Mouse (Mus musculus) kidney, embryonic 15.5 days (tissue): Measurements from ENCODE around the gene Osbp2. TPM values are rescaled to one million over a fixed set of nuclear protein-coding genes. Genes with fewer than 3 reads are reported as not detected.
A peak's percentile ranks its signal among the peaks of the same experiment; 100 is the strongest.

ENCODE experiments used
- ATAC-seq: fragments of 200-750 bp; cut with Nextera tagmentation; replicated peaks from 2 replicates; pipeline ENCODE4 v1.8.0; 2017; ENCODE audit warnings: moderate TSS enrichment; ENCODE audit not compliant: low FRiP score
- H3K27ac ChIP-seq: fragments of 300-500 bp; sonication (generic); 2 replicates; pipeline ENCODE4 v1.5.1; 2015; ENCODE audit warnings: mild to moderate bottlenecking, inconsistent platforms
- H3K27me3 ChIP-seq: fragments of 300-500 bp; sonication (generic); 2 replicates; pipeline ENCODE4 v1.6.1; 2015; ENCODE audit warnings: inconsistent platforms
- H3K36me3 ChIP-seq: fragments of 300-500 bp; sonication (generic); 2 replicates; pipeline ENCODE4 v1.6.1; 2015; ENCODE audit warnings: inconsistent platforms
- H3K4me1 ChIP-seq: fragments of 300-500 bp; sonication (generic); 2 replicates; pipeline ENCODE4 v1.6.1; 2015; ENCODE audit warnings: inconsistent platforms
- H3K4me2 ChIP-seq: fragments of 300-500 bp; sonication (generic); 2 replicates; pipeline ENCODE4 v1.6.1; 2015; ENCODE audit warnings: moderate library complexity, mild to moderate bottlenecking, inconsistent platforms
- H3K4me3 ChIP-seq: fragments of 300-500 bp; sonication (generic); replicated peaks from 2 replicates; pipeline ENCODE4 v1.5.1; 2015; ENCODE audit warnings: mild to moderate bottlenecking, inconsistent platforms
- H3K9ac ChIP-seq: fragments of 300-500 bp; sonication (generic); 2 replicates; pipeline ENCODE4 v1.6.1; 2015; ENCODE audit warnings: mild to moderate bottlenecking, inconsistent platforms
- H3K9me3 ChIP-seq: fragments of 300-500 bp; sonication (generic); replicated peaks from 2 replicates; pipeline ENCODE4 v1.6.1; 2016; ENCODE audit warnings: inconsistent platforms
- WGBS: fragments of 180-500 bp; shearing (Covaris S2); methylation state at CpG from one replicate; pipeline ENCODE4 v1.1.7; 2015; ENCODE audit warnings: mixed read lengths; 5-methylcytosine and 5-hydroxymethylcytosine counted together
- polyA plus RNA-seq: library from polyadenylated mRNA; unstranded; fragments of >200 nt; fragmentation: Nextera tagmentation; extraction: Ambion mirVana; gene quantifications from 2 replicates; pipeline ENCODE4 v1.2.1, GENCODE M21; 2015

The Osbp2 gene
- polyA plus RNA-seq, 1 experiment from 2014 or later, result 0.91 TPM

DNA sequence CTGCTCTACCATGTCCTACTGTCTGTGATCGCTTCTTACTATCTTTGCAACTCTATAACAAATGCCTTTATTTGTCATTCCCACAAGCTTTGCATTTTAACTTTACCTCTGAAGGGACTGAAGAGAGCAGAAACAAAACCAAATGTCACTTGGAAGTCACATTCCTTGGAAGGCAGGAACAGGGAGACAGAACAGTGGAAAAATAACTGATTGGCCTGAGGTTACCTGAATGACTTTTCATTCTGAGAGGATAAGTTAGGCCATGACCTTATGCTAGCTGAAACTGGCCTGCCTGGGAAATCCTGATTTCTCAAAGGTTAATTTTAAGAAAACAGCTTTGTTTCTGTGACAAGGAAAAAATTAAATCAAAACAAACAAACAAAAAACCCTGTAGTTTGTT is 32.2 kb upstream of the Osbp2 start:
- no peak for ATAC-seq
- H3K4me3 ChIP-seq, result no peak overlapping the region
- H3K4me2 ChIP-seq, result no peak overlapping the region
- H3K27ac ChIP-seq, result 0 out of 2 replicates have a peak overlapping the region, but pooled peaks have one; percentile 2
- H3K36me3 ChIP-seq, result peaks cover 25% of the 10 kb centered on the region
- no peaks in the 10 kb centered on the region for H3K9me3 ChIP-seq
- H3K27me3 ChIP-seq, result no peaks in the 10 kb centered on the region
- H3K9ac ChIP-seq, result no peak overlapping the region
- H3K4me1 ChIP-seq, result peaks cover 12% of the 10 kb centered on the region
- 100% methylated on average over 1 of the region's 1 CpGs for WGBS

DNA sequence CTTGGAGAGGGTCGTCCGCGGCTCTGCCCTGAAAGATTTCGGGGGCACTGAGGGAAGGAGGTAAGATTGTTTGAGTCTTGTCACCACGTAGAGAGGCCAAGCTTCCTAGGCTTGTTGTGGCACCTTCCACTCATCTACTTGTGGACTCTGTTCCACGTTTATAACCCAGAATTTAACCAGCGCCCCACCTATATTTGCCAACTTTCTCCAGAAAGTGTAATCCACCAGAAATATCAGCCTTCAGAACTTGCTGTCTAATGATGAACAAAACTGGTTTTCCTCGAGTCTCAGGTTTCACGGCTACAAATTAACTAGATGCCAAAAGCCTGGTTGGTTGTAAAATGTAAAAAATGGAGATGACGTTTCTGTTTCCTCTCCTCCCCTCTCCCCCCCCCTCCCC is 31.8 kb upstream of the Osbp2 start:
- Histone ChIP-seq H3K27ac (peak overlapping the region; percentile 95), H3K4me3 (peak overlapping the region; percentile 59), H3K9me3 (no peaks in the 10 kb centered on the region), H3K4me1 (peaks cover 12% of the 10 kb centered on the region), H3K36me3 (peaks cover 25% of the 10 kb centered on the region), H3K27me3 (no peaks in the 10 kb centered on the region), H3K4me2 (peak overlapping the region; percentile 92), H3K9ac (peak overlapping the region; percentile 64)
- WGBS, result 4% methylated on average over 9 of the region's 10 CpGs
- no peak; the same call in 1 of the 2 replicates for ATAC-seq

DNA sequence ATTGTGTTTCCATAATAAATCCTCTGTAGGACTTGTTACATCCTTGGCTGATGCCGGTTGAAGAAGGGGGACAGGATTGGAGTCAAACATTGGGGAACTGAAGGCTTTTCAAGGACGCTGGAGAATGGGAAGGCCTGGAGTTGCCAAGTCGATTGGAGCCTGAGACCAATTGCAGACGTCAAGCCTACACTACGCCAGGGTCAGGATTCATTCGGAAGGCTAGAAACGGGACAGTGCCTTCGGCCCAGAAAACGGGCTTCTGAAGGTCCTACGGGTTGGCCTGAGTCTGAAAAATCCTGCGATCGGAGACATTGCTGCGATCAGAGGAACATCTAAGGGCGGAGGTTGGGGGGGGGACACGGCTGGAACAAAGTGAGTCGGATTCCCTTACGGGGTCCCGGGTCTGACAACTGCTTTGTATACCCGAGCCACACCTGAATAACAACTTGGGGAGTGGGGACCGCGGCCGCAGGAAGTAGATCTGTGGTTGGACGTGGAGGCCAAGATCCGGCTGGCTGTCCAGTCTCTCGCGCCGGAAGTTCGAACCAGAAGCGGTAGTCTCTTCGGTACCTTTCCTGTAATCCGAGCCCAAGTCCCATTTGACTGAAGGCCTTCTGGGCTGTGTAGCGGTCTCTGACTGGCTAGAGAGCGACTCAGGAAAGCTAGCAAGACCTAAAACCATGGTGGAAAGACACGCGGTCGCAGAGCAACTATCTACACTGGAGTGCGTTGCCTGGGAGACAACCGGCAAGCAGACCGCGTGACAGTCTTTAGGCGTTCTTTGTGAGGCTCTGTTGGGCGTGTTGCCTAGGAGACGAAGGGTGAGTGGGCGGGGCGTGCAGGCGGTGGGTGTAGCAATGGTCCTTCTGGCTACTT is 30.9 kb upstream of the Osbp2 start, which contains the start of the genes 4921536K21Rik and Dusp18:
Gene 4921536K21Rik (minus strand): TSS at position 693 of the 876 bp plus-strand sequence.
Gene Dusp18 (plus strand): TSS at position 835 of the 876 bp plus-strand sequence.
- peak within 1 kb of the TSS; percentile 92 for H3K4me2 ChIP-seq
- H3K27ac ChIP-seq, result peak within 1 kb of the TSS; percentile 95
- 3% methylated on average over 46 of the region's 46 CpGs for WGBS
- peak within 1 kb of the TSS; percentile 64 for H3K9ac ChIP-seq
- peaks cover 25% of the 10 kb centered on the region for H3K36me3 ChIP-seq
- no peaks in the 10 kb centered on the region for H3K9me3 ChIP-seq
- peak within 1 kb of the TSS; percentile 59 for H3K4me3 ChIP-seq
- H3K27me3 ChIP-seq, result no peaks in the 10 kb centered on the region
- peak; percentile 97 for ATAC-seq
- peaks cover 9% of the 10 kb centered on the region for H3K4me1 ChIP-seq

DNA sequence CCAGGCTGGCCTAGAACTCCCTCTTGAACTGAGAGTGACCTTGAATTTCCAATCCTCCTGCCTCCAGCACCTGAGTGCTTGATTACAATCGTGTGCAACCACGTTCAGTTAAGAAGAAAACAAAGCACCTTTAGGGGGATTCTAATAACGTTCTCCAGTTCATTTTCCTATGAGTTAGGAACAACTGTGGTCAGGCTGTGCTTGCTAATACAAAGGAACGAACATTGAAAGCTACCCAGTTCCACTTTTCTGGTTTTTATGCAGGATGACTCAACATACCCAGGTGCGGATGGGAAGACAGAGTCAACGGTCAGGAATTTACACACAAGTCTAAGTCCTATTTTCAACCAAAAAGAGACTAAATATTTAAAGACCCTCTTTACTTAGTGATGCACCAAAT is 30.3 kb upstream of the Osbp2 start:
- Histone ChIP-seq H3K9me3 (no peaks in the 10 kb centered on the region), H3K4me2 (peak overlapping the region; percentile 92; the same call in 1 of the 2 replicates), H3K27me3 (no peaks in the 10 kb centered on the region), H3K27ac (no peak overlapping the region), H3K9ac (no peak overlapping the region), H3K4me1 (peaks cover 9% of the 10 kb centered on the region), H3K36me3 (peaks cover 22% of the 10 kb centered on the region), H3K4me3 (no peak overlapping the region)
- no peak for ATAC-seq
- WGBS, result 83% methylated on average over 6 of the region's 6 CpGs

DNA sequence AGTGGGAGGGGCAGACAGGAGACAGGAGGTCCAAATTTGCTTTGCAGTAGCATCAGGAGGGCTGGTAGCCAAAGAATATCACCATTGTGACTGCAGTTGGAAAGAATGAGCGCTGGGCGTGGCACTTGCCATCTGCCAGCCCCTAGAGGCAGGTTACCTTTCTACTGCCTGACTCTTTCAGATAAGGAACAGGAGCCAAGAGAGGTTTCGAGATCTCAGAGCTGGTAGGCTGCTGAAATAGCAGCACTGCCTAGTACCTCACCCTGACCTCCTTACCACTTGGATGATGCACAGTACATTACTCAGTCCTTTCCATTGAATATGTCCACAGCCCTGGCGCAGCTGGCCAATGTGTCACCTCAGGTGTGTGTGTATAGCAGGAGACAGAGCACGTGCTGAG is 23.6 kb upstream of the Osbp2 start:
- H3K4me1 ChIP-seq, result peaks cover 6% of the 10 kb centered on the region
- no peak overlapping the region for H3K4me3 ChIP-seq
- no peaks in the 10 kb centered on the region for H3K36me3 ChIP-seq
- no peak overlapping the region for H3K4me2 ChIP-seq
- ATAC-seq, result no peak
- H3K27ac ChIP-seq, result no peak overlapping the region
- H3K9me3 ChIP-seq, result no peaks in the 10 kb centered on the region
- 78% methylated on average over 5 of the region's 5 CpGs for WGBS
- H3K9ac ChIP-seq, result no peak overlapping the region
- H3K27me3 ChIP-seq, result no peaks in the 10 kb centered on the region

DNA sequence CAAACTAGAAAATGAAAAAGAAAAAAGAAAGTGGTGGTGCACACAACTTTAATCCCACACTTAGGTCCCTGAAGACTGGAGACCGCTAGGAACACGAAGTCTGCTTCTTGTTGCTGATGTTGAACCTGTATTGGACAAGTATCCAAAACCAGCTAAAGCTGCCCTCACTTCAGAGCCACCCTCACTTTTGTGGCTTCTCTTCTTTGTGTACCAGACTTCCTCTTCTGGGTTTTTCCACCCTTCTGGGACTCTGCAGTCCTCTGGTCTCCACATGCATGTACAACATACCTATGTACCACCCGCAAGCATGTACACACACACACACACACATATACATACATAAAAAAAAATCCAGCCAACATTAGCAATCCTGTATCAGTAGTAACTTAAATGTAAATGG is 20.0 kb upstream of the Osbp2 start:
- H3K27ac ChIP-seq, result no peak overlapping the region
- H3K4me3 ChIP-seq, result no peak overlapping the region
- H3K9me3 ChIP-seq, result no peaks in the 10 kb centered on the region
- H3K36me3 ChIP-seq, result no peaks in the 10 kb centered on the region
- no peak overlapping the region for H3K9ac ChIP-seq
- ATAC-seq, result no peak
- H3K4me1 ChIP-seq, result peaks cover 6% of the 10 kb centered on the region
- no peak overlapping the region for H3K4me2 ChIP-seq
- H3K27me3 ChIP-seq, result no peaks in the 10 kb centered on the region
- 85% methylated on average over 3 of the region's 3 CpGs for WGBS

DNA sequence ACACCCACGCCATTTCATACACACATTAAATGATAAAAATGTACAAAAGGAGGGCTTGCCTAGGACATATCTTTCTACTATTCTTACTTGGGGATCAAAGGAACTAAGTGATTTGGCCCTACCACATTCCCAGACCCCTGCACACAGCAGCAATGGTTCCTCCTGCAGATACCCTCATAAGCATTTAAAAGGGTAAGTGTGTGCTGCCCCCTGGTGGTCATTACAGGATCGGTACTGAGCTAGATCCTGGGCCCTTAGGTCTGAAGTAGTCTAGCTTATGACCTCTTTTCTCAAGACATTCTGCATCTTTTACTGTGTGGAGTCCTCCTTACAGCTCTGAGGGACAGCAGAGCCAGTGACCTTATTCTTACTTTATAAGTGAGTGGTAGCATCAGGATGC is 16.1 kb upstream of the Osbp2 start:
- Histone ChIP-seq H3K36me3 (no peaks in the 10 kb centered on the region), H3K27me3 (no peaks in the 10 kb centered on the region), H3K4me2 (no peak overlapping the region), H3K27ac (no peak overlapping the region), H3K4me1 (peaks cover 1% of the 10 kb centered on the region), H3K4me3 (no peak overlapping the region), H3K9ac (no peak overlapping the region), H3K9me3 (no peaks in the 10 kb centered on the region)
- WGBS, result 48% methylated on average over 2 of the region's 2 CpGs
- ATAC-seq, result no peak

DNA sequence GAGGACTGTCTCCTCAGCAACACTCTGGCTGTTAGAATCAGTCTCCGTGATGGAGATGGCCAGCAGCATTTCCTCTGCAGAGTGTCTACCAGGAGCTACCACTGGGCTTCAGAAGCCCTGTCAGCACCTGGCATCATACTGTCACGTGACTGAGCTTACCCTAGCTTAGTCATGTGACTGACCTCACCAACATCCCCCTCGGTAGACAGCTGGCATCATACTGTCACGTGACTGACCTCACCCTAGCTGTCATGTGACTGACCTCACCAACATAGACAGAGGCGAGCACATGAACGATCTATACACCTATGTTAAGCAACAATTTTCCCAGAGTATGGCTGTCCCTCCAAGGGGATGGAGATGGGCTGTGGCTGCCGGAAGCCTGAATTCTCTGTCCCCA is 15.0 kb upstream of the Osbp2 start:
- no peak for ATAC-seq
- Histone ChIP-seq H3K27ac (no peak overlapping the region), H3K36me3 (no peaks in the 10 kb centered on the region), H3K9me3 (no peaks in the 10 kb centered on the region), H3K4me3 (no peak overlapping the region), H3K4me1 (no peaks in the 10 kb centered on the region), H3K27me3 (no peaks in the 10 kb centered on the region), H3K9ac (no peak overlapping the region), H3K4me2 (no peak overlapping the region)
- whole genome bisulfite sequencing, result 78% methylated on average over 7 of the region's 7 CpGs

DNA sequence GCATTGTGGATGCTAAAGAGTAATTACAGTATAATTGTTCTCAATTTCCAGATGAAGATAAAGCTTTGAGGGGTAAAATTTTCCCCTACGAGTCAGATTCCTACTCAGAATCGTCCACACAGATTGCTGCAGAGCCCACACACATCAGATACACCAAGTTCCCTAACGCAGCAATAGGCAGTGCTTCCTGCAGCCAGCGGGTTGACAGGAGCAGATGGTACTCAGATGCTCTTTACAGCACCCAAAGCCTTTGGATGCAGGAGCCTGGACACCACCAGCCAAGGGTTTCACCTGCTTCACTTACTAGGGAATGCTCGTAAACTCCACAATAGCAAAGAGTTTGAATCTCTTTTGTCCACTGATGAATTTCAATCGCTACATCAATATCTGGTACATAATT is 12.7 kb upstream of the Osbp2 start:
- H3K27me3 ChIP-seq, result no peaks in the 10 kb centered on the region
- ATAC-seq, result no peak
- no peak overlapping the region for H3K9ac ChIP-seq
- H3K4me2 ChIP-seq, result no peak overlapping the region
- H3K4me3 ChIP-seq, result no peak overlapping the region
- H3K9me3 ChIP-seq, result no peaks in the 10 kb centered on the region
- 81% methylated on average over 6 of the region's 6 CpGs for WGBS
- no peaks in the 10 kb centered on the region for H3K36me3 ChIP-seq
- no peaks in the 10 kb centered on the region for H3K4me1 ChIP-seq
- H3K27ac ChIP-seq, result no peak overlapping the region

DNA sequence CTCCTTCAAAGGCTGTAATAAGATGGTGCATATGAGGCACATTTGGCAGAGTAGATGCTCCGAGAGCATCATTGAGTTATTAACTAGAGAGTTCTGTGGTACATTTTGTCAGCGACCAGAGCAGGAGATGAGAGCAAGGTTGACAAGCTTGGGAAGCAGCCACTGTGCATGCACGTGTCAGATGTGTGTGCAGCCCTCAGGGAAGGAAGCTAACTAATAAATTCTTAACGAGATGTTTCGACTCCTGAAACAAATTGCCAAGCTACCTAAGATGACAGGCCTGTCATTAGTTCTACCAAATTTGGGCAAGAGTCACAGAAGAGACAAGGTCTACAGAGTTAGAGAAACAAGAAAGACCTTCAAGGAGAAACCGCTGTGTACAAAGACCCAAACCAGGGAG is 640 bp upstream of the Osbp2 start:
- 32% methylated on average over 6 of the region's 6 CpGs for WGBS
- H3K9ac ChIP-seq, result 0 out of 2 replicates have a peak overlapping the region, but pooled peaks have one; percentile 26
- 0 out of 2 replicates have a peak, but pooled peaks have one; percentile 15 for ATAC-seq

DNA sequence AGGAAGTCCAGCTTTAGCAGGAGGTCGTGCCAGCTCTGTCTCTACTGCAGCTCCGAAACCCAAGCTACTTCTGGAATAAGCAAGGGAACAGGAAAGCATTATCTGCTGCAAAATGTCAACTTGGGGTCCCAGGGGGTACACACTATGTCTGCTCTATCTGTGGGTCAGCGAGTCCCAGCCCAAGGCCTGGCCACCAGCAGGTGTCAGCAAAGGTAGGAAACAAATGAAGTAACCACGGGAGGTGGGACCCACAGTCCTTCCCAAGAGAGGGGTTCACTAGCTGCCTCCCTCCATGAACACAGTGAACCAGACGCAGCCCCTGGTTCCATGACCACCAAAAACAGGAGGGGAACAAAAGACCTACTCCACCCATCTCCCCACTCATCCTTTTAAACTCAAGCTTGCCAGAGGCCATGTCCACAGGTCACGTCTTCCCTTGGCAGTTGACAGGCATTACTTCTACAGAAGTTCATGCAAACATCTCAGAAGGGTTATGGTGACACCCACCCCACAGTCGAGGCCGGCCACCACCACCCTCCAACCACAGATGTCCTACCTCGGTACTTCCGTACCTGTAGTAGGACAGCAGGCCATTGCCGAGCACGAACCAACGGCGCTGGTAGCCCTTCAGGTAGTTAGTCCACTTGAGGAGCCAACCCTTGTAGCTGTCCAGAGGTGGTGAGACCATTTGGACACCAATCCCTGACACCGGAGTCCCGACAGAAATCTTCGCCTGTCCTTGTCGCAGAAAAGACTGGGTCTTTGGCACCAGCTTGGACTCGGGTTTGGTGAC is 846 bp downstream of the Osbp2 start:
- Histone ChIP-seq H3K4me2 (peak overlapping the region; percentile 92), H3K9me3 (no peaks in the 10 kb centered on the region), H3K9ac (peak overlapping the region; percentile 46; the same call in 1 of the 2 replicates), H3K4me1 (peaks cover 21% of the 10 kb centered on the region), H3K27ac (no peak overlapping the region), H3K4me3 (peak overlapping the region; percentile 55), H3K27me3 (peaks cover 28% of the 10 kb centered on the region), H3K36me3 (no peaks in the 10 kb centered on the region)
- ATAC-seq, result no peak; the same call in 1 of the 2 replicates
- WGBS, result 71% methylated on average over 19 of the region's 19 CpGs

More for the DNA sequence above, 640 bp upstream of the Osbp2 start:
- Histone ChIP-seq H3K4me2 (peak overlapping the region; percentile 92), H3K4me3 (peak overlapping the region; percentile 55), H3K27ac (no peak overlapping the region), H3K9me3 (no peaks in the 10 kb centered on the region), H3K36me3 (no peaks in the 10 kb centered on the region), H3K27me3 (peaks cover 28% of the 10 kb centered on the region), H3K4me1 (peaks cover 21% of the 10 kb centered on the region)

DNA sequence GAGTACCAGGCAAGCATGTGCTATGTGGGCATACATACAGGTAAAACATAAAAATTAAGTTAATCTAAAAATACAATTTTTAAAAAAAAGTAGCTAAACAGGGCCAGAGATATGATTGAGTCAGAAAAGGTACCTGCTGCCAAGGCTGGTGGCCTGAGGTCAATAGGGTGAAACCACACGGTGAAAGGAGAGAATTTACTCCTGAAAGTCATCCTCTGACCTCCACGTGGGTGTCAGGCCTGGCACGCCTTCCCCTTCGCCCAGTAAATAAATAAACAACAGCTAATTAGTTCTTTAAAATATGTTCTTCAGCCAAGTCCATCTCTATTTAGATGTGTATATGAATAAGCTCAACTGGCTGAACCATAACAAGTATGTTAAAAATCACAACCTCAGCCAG is 3.3 kb downstream of the Osbp2 start:
- no peak overlapping the region for H3K27ac ChIP-seq
- no peak for ATAC-seq
- peaks cover 21% of the 10 kb centered on the region for H3K4me1 ChIP-seq

More for the DNA sequence above, 3.3 kb downstream of the Osbp2 start:
- no peak overlapping the region for H3K4me2 ChIP-seq
- peaks cover 22% of the 10 kb centered on the region for H3K27me3 ChIP-seq
- no peaks in the 10 kb centered on the region for H3K36me3 ChIP-seq
- H3K9ac ChIP-seq, result no peak overlapping the region
- H3K9me3 ChIP-seq, result no peaks in the 10 kb centered on the region
- H3K4me3 ChIP-seq, result no peak overlapping the region
- 68% methylated on average over 4 of the region's 4 CpGs for WGBS
